Mouse (Mus musculus) right cerebral cortex, postnatal 36 days (tissue): ENCODE data around the gene E130114P18Rik.

Source experiments
- DNase-seq, 2 experiments: peaks; one replicate each; pipeline ENCODE4 v3.0.0; 2022; ENCODE audit warnings: low spot score in 2 of 2, mixed read lengths in 1 of 2

Gene E130114P18Rik

GRCm38 (mm10) chr4:97777706-97778176, at the start of gene E130114P18Rik:
E130114P18Rik (minus strand) TSS chr4:97778078.
- peak in 1 of 2 experiments; percentile 39 for DNase-seq

- DNase-seq = no peak
These were observed 49.2 kb upstream of the E130114P18Rik start for GRCm38 (mm10) chr4:97827115-97827514.

GRCm38 (mm10) chr4:97825841-97826240, 48.0 kb upstream of the E130114P18Rik start:
- no peak for DNase-seq

GRCm38 (mm10) chr4:97825432-97825831, 47.6 kb upstream of the E130114P18Rik start:
- DNase-seq = no peak

- no peak for DNase-seq
These were observed 46.6 kb upstream of the E130114P18Rik start for GRCm38 (mm10) chr4:97824451-97824850.

- no peak for DNase-seq
These were observed 45.6 kb upstream of the E130114P18Rik start for GRCm38 (mm10) chr4:97823512-97823911.

GRCm38 (mm10) chr4:97821556-97822251, 43.8 kb upstream of the E130114P18Rik start:
- DNase-seq = no peak

GRCm38 (mm10) chr4:97820474-97821259, 42.8 kb upstream of the E130114P18Rik start:
- DNase-seq = no peak

GRCm38 (mm10) chr4:97819101-97819500, 41.2 kb upstream of the E130114P18Rik start:
- no peak for DNase-seq

- DNase-seq = no peak
These were observed 40.6 kb upstream of the E130114P18Rik start for GRCm38 (mm10) chr4:97818498-97818897.

- no peak for DNase-seq
These were observed 39.9 kb upstream of the E130114P18Rik start for GRCm38 (mm10) chr4:97817741-97818140.

- DNase-seq = no peak
These were observed 38.9 kb upstream of the E130114P18Rik start for GRCm38 (mm10) chr4:97816753-97817152.

GRCm38 (mm10) chr4:97816001-97816400, 38.1 kb upstream of the E130114P18Rik start:
- DNase-seq = no peak

- DNase-seq = no peak
These were observed 36.6 kb upstream of the E130114P18Rik start for GRCm38 (mm10) chr4:97814515-97814914.

- DNase-seq = no peak
These were observed 36.1 kb upstream of the E130114P18Rik start for GRCm38 (mm10) chr4:97813996-97814395.

- no peak for DNase-seq
These were observed 35.2 kb upstream of the E130114P18Rik start for GRCm38 (mm10) chr4:97813035-97813434.

GRCm38 (mm10) chr4:97810348-97810939, 32.6 kb upstream of the E130114P18Rik start:
- DNase-seq = no peak

- no peak for DNase-seq
These were observed 31.9 kb upstream of the E130114P18Rik start for GRCm38 (mm10) chr4:97809582-97810295.

- DNase-seq = no peak
These were observed 31.0 kb upstream of the E130114P18Rik start for GRCm38 (mm10) chr4:97808885-97809284.

- no peak for DNase-seq
These were observed 29.0 kb upstream of the E130114P18Rik start for GRCm38 (mm10) chr4:97806924-97807323.

- DNase-seq = no peak
These were observed 28.3 kb upstream of the E130114P18Rik start for GRCm38 (mm10) chr4:97805896-97806808.
